Mouse (Mus musculus): ENCODE results near the gene Adh5.
"Not testable (repeated sequence)": the region's sequence is repeated elsewhere in the genome, so short reads cannot be mapped to it uniquely, and the experiment has no call there.

Adh5 gene

DNA sequence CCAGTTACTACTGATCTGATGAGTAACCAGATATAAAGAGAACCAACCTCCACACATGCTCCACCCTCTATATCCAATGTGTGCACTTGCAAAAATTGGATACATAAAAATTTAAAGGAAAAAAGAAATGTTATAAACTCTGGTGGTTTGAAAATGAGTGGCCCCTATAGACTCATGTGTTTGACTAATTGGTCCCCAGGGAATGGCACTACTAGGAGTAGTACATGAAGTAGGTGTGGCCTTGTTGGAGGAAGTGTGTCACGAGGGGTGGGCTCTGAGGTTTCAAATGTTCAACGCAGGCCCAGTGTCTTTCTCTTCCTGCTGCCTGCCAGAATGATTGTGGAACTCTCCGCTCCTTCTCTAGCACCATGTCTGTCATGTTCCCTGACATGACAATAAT, 18.9 kb downstream of the Adh5 start:
- DNase-seq = no peak

DNA sequence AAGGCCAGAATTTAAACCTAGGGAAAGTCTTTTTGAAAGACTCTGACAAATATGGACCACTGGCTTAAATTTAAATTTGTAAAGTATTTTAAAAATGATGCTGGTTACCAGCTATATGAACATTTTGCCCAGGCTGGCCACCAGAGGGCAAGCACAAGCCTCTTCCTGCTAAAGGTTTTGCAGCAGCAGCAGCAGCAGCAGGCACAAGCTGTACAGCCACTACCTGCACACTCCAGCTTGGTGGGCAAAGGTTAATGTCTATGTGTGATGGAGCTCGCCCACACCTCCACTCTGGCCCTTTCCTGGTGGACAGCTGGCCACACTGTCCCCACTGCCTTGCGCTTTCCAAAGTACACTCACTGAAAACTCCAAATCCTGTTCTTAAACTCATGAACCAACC, 20.2 kb downstream of the Adh5 start:
- no peak for DNase-seq

GRCm38 (mm10) chr3:138463807-138464206, 20.9 kb downstream of the Adh5 start:
- DNase-seq = no peak

- no peak for DNase-seq
These were observed 21.8 kb downstream of the Adh5 start for GRCm38 (mm10) chr3:138464573-138465147.

GRCm38 (mm10) chr3:138466656-138467055, 23.8 kb downstream of the Adh5 start:
- not testable (repeated sequence) for DNase-seq

GRCm38 (mm10) chr3:138471066-138471465, 28.2 kb downstream of the Adh5 start:
- DNase-seq = no peak

DNA sequence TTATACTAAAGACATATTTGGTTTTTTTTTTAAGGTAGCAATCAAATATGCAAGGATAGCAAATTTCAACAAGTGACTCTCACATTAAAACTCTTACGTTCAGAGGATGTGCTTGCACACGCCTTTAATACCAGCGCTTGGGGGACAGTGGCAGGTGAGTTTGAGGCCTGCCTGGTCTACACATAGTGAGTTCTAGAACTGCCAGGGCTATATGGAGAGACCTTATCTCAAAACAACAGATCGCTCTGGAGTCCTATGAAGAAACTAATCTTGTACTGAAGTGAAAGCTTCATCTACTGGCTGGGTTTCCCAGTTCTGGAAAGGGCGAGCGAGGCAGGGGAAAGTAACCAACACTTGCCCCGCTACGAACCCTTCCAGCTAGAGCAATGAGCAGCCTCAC, 36.6 kb downstream of the Adh5 start:
- no peak for DNase-seq

DNA sequence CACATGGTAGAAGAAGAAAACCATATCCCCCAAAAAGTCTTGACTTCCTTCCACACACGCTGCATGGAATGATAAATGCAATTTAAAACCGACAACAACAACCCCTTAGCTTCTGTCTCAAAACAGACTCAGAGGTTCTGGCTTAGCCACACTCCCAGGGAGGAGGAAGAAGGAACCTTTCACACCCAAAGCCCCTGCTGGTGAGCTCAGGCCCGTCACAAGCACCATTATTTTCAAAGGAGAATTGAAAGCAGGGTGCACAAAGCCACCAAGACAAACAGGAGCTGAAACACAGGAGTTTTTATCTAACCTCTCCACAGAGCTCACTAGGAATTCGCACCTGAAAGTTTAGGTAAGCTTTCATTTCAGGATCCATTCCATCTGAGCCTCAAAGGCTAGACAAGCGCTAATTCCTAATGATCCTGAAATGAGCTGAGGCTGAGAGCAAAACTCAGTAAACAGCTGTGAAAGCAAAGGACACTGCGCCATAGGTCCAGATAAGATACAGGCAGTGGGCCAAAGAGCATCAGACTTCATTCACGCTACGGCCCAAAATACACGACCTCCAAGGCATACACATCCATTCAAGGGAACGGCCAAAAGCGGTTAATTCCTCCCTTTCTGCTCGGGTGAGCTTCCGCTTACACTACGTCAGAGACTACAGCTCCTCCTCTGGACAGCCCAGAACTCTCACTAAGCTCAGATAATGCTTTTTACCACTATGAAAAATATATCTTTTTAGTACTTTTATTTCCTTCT, 38.8 kb downstream of the Adh5 start:
- no peak for DNase-seq

GRCm38 (mm10) chr3:138483240-138483639, 40.3 kb downstream of the Adh5 start:
- DNase-seq = no peak

DNA sequence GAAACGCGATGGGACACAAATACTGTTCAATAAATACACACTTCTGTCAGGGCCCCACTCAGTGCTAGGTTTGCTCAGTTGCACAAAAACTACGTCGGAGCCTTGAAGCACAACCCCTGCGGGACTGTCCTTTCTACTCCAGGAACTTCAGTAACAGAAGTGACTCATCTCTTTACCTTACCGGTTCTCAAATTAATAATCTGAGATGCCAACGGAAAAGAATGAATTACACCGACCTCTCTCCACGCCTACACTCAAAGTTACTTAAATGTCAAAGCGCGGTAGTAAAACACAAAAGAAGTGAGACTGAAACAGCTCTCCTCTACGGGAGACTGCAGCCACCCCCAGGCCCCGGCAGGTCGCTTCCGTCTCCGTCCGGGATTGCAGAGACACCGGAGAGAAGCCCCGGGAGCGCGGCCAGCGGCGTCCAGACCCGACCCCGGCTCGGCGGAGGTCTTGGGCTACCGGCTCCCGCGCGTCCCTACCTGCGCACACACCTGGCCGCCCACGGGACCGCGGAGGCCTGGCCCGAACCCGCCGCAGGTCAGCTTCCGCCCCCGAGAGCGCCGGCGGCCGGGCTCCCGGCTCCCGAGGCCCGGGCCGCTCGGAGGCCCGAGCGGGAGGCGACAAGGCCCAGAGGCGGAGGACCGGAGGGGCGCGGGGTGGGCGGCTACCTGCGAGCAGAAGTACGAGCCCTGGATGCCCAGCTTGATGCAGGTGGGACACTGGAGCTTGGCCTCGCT, 45.9 kb downstream of the Adh5 start:
- DNase-seq = peak in 1 of 2 experiments; percentile 7

DNA sequence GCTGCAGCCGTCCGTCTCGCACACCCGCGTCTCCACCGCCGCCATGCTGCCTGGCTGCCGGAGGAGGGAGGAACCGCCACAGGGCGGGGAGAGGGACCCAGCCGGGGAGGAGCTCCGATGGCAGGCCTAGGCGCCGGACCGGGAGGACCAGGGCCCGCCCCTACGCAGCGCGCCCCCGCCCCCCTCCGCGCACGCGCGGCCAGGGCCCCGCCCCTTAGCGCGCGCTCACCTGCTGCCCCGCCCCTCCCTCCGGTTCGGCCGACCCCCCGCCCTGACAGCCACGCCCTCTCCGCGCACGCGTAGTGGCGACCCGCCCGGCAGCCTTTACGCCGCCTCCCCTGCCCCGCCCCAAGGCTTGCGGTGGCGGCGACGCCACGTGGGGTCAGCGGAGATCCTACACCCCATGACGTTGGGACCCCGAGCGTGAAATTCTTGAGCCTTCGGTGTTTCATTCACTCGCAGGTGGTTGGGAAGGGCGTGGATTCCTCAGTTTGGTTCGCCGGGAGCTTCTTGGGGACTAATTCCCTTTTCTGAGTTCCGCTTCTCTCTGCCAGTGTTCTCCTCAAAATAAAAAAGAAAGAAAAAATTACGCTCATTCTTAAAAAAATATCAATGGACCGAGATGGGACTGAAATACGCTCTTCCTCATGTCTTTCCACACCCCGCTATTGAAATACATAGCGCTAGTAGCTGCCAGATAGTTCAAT, 46.6 kb downstream of the Adh5 start, which contains the start of gene Metap1:
Metap1 (minus strand) TSS at position 189 of the 707 bp plus-strand sequence.
- peak; percentile 95 to 98 for DNase-seq

DNA sequence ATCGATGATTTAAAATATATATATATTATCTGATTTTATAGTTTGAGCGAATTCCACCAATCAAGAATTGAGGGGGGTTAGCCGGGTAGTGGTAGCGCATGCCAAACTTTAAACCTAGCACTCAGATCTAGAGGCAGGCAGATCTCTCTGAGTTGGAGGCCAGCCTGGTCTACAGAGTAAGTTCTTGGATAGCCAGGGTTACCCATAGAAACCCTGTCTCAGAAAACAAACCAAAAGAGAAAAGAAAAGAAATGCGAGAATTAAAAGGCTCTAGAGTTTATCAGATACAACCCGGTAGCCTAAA, 47.1 kb downstream of the Adh5 start:
- peak; percentile 17 to 27 for DNase-seq

DNA sequence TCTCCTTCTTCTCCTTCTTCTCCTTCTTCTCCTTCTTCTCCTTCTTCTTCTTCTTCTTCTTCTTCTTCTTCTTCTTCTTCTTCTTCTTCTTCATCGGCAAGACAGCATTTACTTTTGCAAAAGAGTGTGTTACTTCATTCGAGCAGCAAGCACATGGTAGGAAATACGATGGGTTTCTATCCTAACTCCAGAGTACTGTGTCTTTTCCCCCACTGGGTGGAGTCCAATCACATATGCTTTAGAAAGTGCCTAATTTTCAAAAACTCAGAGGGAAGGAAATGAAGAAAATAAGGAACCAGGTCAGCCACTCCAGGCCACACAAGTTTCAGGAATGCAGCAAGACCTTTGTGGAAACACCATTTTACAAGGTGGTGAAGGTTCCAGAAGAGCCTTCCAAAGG, 50.8 kb downstream of the Adh5 start:
- DNase-seq = no peak

DNA sequence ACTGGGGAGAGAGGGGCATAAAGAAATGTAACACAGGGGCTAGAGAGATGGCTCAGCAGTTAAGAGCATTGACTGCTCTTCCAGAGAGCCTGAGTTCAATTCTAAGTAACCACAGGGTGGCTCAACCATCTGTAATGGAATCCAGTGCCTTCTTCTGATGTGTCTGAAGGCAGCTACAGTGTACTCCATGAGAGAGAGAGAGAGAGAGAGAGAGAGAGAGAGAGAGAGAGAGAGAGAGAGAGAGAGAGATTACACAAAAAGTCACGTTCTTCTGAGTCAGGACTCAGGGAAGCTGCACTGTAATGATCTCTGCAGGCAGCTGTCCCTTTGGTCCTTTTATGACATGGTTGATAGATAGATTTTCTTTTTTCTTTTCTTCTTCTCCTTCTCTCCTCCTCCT, 51.7 kb downstream of the Adh5 start:
- no peak for DNase-seq

DNA sequence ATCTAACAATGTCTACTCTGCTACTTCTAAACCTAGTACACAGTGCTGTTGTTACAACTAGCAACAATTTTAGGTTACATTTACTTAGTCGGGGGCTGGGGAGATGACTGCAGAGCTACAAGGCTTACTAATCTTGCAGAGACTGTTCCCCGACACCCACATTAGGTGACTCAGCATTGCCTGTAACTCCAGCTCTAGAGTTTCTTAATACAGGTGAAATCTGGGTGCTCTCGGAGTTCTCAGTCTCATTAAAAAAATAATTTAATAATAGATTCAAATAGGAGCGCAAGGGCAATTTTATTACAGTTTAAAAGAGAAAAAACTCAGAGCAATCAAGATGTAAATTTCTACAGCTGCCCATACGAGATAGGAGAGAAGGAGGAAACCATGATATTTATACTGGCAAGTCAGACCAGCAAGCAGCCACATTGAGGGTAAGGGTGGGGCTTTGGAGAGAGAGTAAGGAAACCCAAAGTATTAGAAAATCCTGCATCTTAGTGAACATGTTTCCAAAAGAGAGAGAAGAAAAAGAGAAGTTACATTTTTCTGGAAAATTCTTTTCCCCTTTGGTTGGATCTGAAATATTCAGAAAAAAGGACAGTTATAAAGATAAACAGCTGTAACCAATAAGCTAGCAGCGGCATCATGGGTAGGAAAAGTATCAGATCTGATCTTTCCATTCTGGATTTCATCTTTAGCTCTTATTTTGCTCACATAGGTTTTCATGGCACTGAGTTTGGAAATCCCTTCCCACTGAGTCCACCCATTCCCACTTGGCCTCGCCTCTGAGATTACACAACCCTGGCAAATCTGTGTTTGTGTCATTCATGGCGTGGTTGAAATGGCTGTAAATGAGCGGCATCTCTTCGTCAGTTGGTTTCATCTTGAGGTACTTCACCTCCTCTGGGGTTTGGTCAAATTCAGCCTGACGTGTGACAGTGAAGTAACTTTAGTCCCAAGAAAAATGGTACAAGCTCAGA, 52.6 kb downstream of the Adh5 start:
- DNase-seq = no peak

DNA sequence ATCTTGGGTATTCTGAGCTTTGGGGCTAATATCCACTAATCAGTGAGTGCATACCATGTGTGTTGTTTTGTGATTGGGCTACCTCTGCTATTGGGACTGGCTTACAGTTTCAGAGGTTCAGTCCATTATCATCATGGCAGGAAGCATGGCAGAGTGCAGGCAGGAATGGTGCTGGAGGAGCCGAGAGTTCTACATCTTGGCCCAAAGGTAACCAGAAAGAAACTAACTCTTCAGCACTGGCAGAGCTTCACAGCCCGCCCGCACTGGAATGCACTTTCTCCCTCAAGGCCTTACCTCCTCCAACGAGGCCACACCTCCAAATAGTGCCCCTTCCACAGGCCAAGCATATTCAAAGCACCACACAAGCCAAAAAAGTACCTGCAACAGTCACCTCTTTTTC, 55.8 kb downstream of the Adh5 start:
- DNase-seq = no peak

GRCm38 (mm10) chr3:138499854-138500740, 57.2 kb downstream of the Adh5 start:
- no peak for DNase-seq

DNA sequence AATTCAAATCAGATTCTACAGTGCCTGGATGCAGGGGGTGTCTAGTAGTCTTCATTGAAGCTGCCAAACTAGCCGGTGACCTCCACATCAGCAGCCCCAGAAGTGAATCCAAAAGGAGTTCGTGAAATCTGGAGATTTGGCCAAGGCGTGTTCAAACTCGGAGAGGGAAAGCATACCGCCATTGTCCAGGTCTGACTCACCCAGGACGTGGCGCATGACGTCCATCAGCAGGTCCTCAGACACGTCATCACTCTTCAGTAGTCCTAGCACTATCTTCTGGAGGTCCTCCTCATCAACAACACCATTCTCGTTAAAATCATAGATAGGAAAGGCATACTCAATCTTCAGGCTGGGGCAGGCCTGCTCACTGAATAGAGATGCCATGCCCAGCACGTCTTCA, 60.9 kb downstream of the Adh5 start:
- DNase-seq = no peak

Data from cerebellum, adult 18-20 months (tissue).